Mouse (Mus musculus): ENCODE data around the gene Lbhd2. TPM values are rescaled to one million over a fixed set of nuclear protein-coding genes. Genes with fewer than 3 reads are reported as not detected.

Gene Lbhd2
- 1.3 and 1.4 TPM in 2 replicates for polyA plus RNA-seq (2015; fragmentation: Nextera tagmentation; extraction: Ambion mirVana)

DNA sequence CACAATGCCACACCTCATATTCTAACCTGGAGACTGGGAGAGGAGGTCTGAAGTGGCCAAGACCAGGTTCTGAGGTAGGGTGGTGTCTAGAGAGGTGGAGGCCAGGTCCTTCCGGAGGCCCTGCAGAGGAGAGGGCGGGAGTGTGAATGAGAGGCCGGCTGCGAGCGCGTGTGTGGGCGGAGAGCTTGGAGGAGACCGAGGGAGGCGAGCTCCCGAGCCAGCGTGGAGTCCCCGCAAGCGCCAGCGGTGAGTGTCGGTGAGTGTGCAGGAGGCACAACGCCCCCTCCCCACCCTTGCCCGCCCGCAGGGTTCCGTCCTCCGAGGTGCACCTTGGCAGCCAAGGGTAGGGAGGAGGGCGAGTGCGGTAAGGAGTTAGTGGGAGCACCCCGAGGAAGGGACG lies at the start of gene Lbhd2:
Gene Lbhd2 (plus strand): TSS at position 188 of the 400 bp plus-strand sequence.
- H3K9ac ChIP-seq (ENCODE audit: low read length) = peak within 1 kb of the TSS; percentile 3; the same call in 1 of the 2 replicates
- peaks cover 21% of the 10 kb centered on the region for H3K27me3 ChIP-seq (ENCODE audit: control insufficient read depth, insufficient read depth, low read length)
- no peaks in the 10 kb centered on the region for H3K9me3 ChIP-seq (replicated peaks; ENCODE audit: control insufficient read depth, low read length)
- peak within 1 kb of the TSS; percentile 53 for H3K4me2 ChIP-seq (ENCODE audit: low read depth, low read length)
- H3K27ac ChIP-seq (ENCODE audit: low read length) = no peak within 1 kb of the TSS
- H3K4me1 ChIP-seq (ENCODE audit: control insufficient read depth, insufficient read depth, low read length) = peaks cover 7% of the 10 kb centered on the region
- no peak for ATAC-seq (replicated peaks; ENCODE audit: extremely low read depth, insufficient read depth, low FRiP score)
- no peaks in the 10 kb centered on the region for H3K36me3 ChIP-seq (ENCODE audit: control insufficient read depth, insufficient read depth)
- peak within 1 kb of the TSS; percentile 21; the same call in 1 of the 2 replicates for H3K4me3 ChIP-seq (ENCODE audit: low read length)
- 1% methylated on average over 24 of the region's 24 CpGs for WGBS

- Histone ChIP-seq H3K36me3 (ENCODE audit: control insufficient read depth, insufficient read depth) (no peaks in the 10 kb centered on the region), H3K4me3 (ENCODE audit: low read length) (no peak overlapping the region), H3K4me2 (ENCODE audit: low read depth, low read length) (no peak overlapping the region), H3K27me3 (ENCODE audit: control insufficient read depth, insufficient read depth, low read length) (no peaks in the 10 kb centered on the region), H3K27ac (ENCODE audit: low read length) (no peak overlapping the region), H3K9me3 (replicated peaks; ENCODE audit: control insufficient read depth, low read length) (no peaks in the 10 kb centered on the region), H3K4me1 (ENCODE audit: control insufficient read depth, insufficient read depth, low read length) (peaks cover 49% of the 10 kb centered on the region), H3K9ac (ENCODE audit: low read length) (no peak overlapping the region)
- 84% methylated on average over 16 of the region's 16 CpGs for WGBS
- ATAC-seq (replicated peaks; ENCODE audit: extremely low read depth, insufficient read depth, low FRiP score) = no peak
Measured at GRCm38 (mm10) chr12:111360671-111361070, 45.9 kb upstream of the Lbhd2 start.

DNA sequence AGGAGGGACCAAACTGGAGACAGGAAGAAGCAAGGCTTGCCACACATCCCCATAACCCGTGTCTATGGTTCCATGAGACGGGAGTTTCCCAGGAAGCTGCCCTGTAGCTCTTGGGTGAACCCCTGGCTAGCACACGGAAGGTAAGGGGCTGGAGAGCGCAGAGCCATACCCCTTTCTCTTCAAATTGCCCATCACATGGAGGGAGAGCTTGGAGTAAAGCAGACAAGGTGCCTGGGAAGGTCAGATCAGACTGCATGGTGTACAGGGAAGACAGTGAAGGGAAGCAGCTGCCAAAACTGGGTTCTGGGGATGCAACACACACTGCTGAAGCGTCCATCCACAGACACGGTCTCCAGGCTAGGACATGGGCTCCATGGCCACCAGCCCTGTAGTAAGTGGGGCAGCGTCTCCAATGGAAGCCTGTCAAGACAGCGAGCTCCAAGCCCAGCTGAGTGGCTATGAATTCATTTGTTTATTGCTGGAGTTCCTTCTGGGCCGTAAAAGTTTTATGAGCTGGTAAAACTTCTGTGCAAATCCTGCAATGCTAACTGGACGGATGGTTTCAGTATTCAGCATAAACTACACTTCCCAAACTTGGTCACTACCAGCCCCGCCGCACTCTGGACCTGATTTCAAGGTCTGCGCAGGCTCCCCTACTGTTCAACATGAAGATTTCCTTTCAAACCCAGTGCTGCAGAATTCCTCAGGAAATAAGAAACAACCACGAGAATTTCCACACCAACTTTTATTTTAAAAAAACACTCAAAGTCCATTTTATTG lies 45.1 kb upstream of the Lbhd2 start:
- Histone ChIP-seq H3K4me1 (ENCODE audit: control insufficient read depth, insufficient read depth, low read length) (peaks cover 45% of the 10 kb centered on the region), H3K9me3 (replicated peaks; ENCODE audit: control insufficient read depth, low read length) (no peaks in the 10 kb centered on the region), H3K4me3 (ENCODE audit: low read length) (no peak overlapping the region), H3K27ac (ENCODE audit: low read length) (no peak overlapping the region), H3K4me2 (ENCODE audit: low read depth, low read length) (no peak overlapping the region), H3K27me3 (ENCODE audit: control insufficient read depth, insufficient read depth, low read length) (no peaks in the 10 kb centered on the region), H3K9ac (ENCODE audit: low read length) (no peak overlapping the region), H3K36me3 (ENCODE audit: control insufficient read depth, insufficient read depth) (no peaks in the 10 kb centered on the region)
- 75% methylated on average over 14 of the region's 14 CpGs for WGBS
- ATAC-seq (replicated peaks; ENCODE audit: extremely low read depth, insufficient read depth, low FRiP score) = no peak

DNA sequence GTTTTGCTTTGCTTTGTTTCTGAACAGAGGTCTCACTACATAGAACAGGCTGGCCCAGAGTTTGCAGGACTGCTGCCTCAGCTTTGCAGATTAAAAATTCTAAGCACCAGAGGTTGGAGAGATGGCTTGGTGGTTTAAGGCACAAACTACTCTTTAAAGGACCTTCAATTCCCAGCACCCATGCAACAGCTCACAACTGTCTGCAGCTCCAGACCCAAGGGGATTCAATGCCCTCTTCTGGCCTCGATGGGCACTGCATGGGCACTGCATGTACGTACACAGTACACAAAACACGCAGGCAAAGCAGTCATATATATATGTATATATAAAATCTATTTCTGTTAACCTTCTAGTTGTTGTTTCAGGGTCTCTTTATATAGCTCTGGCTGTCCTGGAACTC lies 42.4 kb upstream of the Lbhd2 start:
- H3K9me3 ChIP-seq (replicated peaks; ENCODE audit: control insufficient read depth, low read length) = no peaks in the 10 kb centered on the region
- H3K9ac ChIP-seq (ENCODE audit: low read length) = no peak overlapping the region
- H3K4me3 ChIP-seq (ENCODE audit: low read length) = no peak overlapping the region
- no peaks in the 10 kb centered on the region for H3K27me3 ChIP-seq (ENCODE audit: control insufficient read depth, insufficient read depth, low read length)
- no peak overlapping the region for H3K4me2 ChIP-seq (ENCODE audit: low read depth, low read length)
- WGBS = 90% methylated on average over 3 of the region's 3 CpGs
- H3K36me3 ChIP-seq (ENCODE audit: control insufficient read depth, insufficient read depth) = no peaks in the 10 kb centered on the region
- peaks cover 31% of the 10 kb centered on the region for H3K4me1 ChIP-seq (ENCODE audit: control insufficient read depth, insufficient read depth, low read length)
- H3K27ac ChIP-seq (ENCODE audit: low read length) = no peak overlapping the region
- no peak for ATAC-seq (replicated peaks; ENCODE audit: extremely low read depth, insufficient read depth, low FRiP score)

DNA sequence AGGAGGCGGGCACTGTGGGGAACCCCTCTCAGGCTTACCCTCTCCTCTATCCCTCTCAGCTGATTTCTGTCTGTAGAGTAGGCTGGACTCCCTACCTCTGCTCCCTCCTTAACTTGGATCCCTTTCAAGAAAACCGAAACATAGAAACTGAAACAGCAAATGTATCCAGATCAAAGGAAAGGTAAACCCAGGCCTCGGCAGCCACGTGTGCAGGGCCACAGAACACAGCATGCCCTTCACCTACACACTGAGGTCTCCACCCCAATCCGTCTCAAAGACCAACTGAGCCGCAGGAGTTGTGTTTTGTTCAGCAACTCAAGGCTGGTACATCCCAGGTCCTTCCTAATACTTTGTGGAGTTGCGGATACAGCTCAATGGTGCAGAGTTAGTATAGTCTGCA lies 39.5 kb upstream of the Lbhd2 start:
- no peak overlapping the region for H3K4me3 ChIP-seq (ENCODE audit: low read length)
- no peaks in the 10 kb centered on the region for H3K36me3 ChIP-seq (ENCODE audit: control insufficient read depth, insufficient read depth)
- no peak overlapping the region for H3K9ac ChIP-seq (ENCODE audit: low read length)
- H3K27ac ChIP-seq (ENCODE audit: low read length) = no peak overlapping the region
- no peaks in the 10 kb centered on the region for H3K9me3 ChIP-seq (replicated peaks; ENCODE audit: control insufficient read depth, low read length)
- 72% methylated on average over 7 of the region's 7 CpGs for WGBS
- H3K4me1 ChIP-seq (ENCODE audit: control insufficient read depth, insufficient read depth, low read length) = peaks cover 25% of the 10 kb centered on the region
- H3K27me3 ChIP-seq (ENCODE audit: control insufficient read depth, insufficient read depth, low read length) = no peaks in the 10 kb centered on the region
- H3K4me2 ChIP-seq (ENCODE audit: low read depth, low read length) = no peak overlapping the region
- no peak for ATAC-seq (replicated peaks; ENCODE audit: extremely low read depth, insufficient read depth, low FRiP score)

DNA sequence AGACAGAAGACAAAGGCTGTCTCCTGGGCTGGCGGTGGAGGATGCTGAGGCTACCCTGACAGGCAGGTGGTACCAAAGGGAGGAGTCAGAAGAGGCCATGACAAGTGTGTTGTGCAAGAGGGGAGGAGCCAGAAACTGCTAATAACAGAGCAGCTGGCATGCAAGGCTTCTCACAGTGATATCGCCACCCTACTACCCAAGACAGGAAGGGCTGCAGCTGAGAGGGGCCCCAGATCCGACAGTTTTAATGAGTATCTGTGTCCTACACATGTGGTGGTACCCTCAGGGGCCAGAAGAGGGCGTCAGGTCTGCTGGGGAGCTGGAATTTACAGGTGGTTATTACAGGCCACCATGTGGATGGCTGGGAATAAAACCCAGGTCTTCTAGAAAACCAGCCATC lies 36.4 kb upstream of the Lbhd2 start:
- Histone ChIP-seq H3K4me1 (ENCODE audit: control insufficient read depth, insufficient read depth, low read length) (peaks cover 34% of the 10 kb centered on the region), H3K4me3 (ENCODE audit: low read length) (no peak overlapping the region), H3K36me3 (ENCODE audit: control insufficient read depth, insufficient read depth) (no peaks in the 10 kb centered on the region), H3K27ac (ENCODE audit: low read length) (no peak overlapping the region), H3K9me3 (replicated peaks; ENCODE audit: control insufficient read depth, low read length) (no peaks in the 10 kb centered on the region), H3K27me3 (ENCODE audit: control insufficient read depth, insufficient read depth, low read length) (no peaks in the 10 kb centered on the region), H3K4me2 (ENCODE audit: low read depth, low read length) (no peak overlapping the region), H3K9ac (ENCODE audit: low read length) (no peak overlapping the region)
- WGBS = 52% methylated on average over 4 of the region's 4 CpGs
- 0 out of 2 replicates have a peak, but pooled peaks have one; percentile 20 for ATAC-seq (replicated peaks; ENCODE audit: extremely low read depth, insufficient read depth, low FRiP score)

GRCm38 (mm10) chr12:111371905-111372304 lies 34.7 kb upstream of the Lbhd2 start:
- peaks cover 41% of the 10 kb centered on the region for H3K4me1 ChIP-seq (ENCODE audit: control insufficient read depth, insufficient read depth, low read length)
- no peak overlapping the region for H3K4me2 ChIP-seq (ENCODE audit: low read depth, low read length)
- H3K36me3 ChIP-seq (ENCODE audit: control insufficient read depth, insufficient read depth) = no peaks in the 10 kb centered on the region
- no peaks in the 10 kb centered on the region for H3K9me3 ChIP-seq (replicated peaks; ENCODE audit: control insufficient read depth, low read length)
- H3K9ac ChIP-seq (ENCODE audit: low read length) = no peak overlapping the region
- no peak overlapping the region for H3K4me3 ChIP-seq (ENCODE audit: low read length)
- H3K27ac ChIP-seq (ENCODE audit: low read length) = no peak overlapping the region
- WGBS = 79% methylated on average over 7 of the region's 7 CpGs
- H3K27me3 ChIP-seq (ENCODE audit: control insufficient read depth, insufficient read depth, low read length) = no peaks in the 10 kb centered on the region
- no peak for ATAC-seq (replicated peaks; ENCODE audit: extremely low read depth, insufficient read depth, low FRiP score)

DNA sequence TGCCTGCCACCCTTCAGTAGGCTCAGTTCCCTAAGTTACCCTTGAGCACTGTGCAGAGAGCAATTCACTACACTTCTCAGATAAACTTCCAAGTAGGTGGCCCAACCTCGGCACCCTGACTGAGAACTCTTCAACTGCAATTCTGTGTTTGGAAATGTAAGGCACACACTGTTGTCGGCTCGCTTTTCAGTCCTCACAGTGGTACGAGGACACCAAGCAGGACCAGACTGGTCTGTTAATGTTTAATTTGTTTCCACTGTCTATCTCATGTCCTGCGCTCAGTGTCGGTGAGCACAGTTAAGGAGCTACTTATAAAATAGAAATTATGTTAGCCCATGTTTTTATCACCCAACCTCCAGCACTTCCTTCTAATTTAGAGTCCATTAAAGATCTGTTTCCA lies 33.2 kb upstream of the Lbhd2 start:
- Histone ChIP-seq H3K9me3 (replicated peaks; ENCODE audit: control insufficient read depth, low read length) (no peaks in the 10 kb centered on the region), H3K4me1 (ENCODE audit: control insufficient read depth, insufficient read depth, low read length) (peaks cover 38% of the 10 kb centered on the region), H3K4me3 (ENCODE audit: low read length) (no peak overlapping the region), H3K27ac (ENCODE audit: low read length) (no peak overlapping the region), H3K9ac (ENCODE audit: low read length) (no peak overlapping the region), H3K27me3 (ENCODE audit: control insufficient read depth, insufficient read depth, low read length) (no peaks in the 10 kb centered on the region), H3K36me3 (ENCODE audit: control insufficient read depth, insufficient read depth) (no peaks in the 10 kb centered on the region), H3K4me2 (ENCODE audit: low read depth, low read length) (no peak overlapping the region)
- ATAC-seq (replicated peaks; ENCODE audit: extremely low read depth, insufficient read depth, low FRiP score) = no peak
- 79% methylated on average over 6 of the region's 6 CpGs for WGBS

- Histone ChIP-seq H3K9ac (ENCODE audit: low read length) (no peak overlapping the region; the same call in 1 of the 2 replicates), H3K36me3 (ENCODE audit: control insufficient read depth, insufficient read depth) (no peaks in the 10 kb centered on the region), H3K27ac (ENCODE audit: low read length) (peak overlapping the region; percentile 25; the same call in 1 of the 2 replicates), H3K4me1 (ENCODE audit: control insufficient read depth, insufficient read depth, low read length) (peaks cover 35% of the 10 kb centered on the region), H3K9me3 (replicated peaks; ENCODE audit: control insufficient read depth, low read length) (no peaks in the 10 kb centered on the region), H3K4me3 (ENCODE audit: low read length) (peak overlapping the region; percentile 98), H3K4me2 (ENCODE audit: low read depth, low read length) (peak overlapping the region; percentile 89), H3K27me3 (ENCODE audit: control insufficient read depth, insufficient read depth, low read length) (no peaks in the 10 kb centered on the region)
- ATAC-seq (replicated peaks; ENCODE audit: extremely low read depth, insufficient read depth, low FRiP score) = no peak
- WGBS = 40% methylated on average over 10 of the region's 10 CpGs
Measured at GRCm38 (mm10) chr12:111374727-111375126, 31.9 kb upstream of the Lbhd2 start.

Data from heart, embryonic 16.5 days (tissue).